Mouse (Mus musculus) hindbrain, embryonic 13.5 days (tissue): ENCODE measurements around the gene Ppp1r1a. TPM values are rescaled to one million over a fixed set of nuclear protein-coding genes. Genes with fewer than 3 reads are reported as not detected.

Experiments used
- ATAC-seq: fragments of 200-750 bp; cut with Nextera tagmentation; 2 replicates; pipeline ENCODE4 v1.8.0; 2017; ENCODE audit warnings: moderate TSS enrichment; ENCODE audit not compliant: low FRiP score
- H3K27ac ChIP-seq: fragments of 300-500 bp; sonication (generic); 2 replicates; pipeline ENCODE4 v1.5.1; 2015; ENCODE audit warnings: inconsistent platforms, mild to moderate bottlenecking, moderate library complexity
- H3K27me3 ChIP-seq: fragments of 300-500 bp; sonication (generic); 2 replicates; pipeline ENCODE4 v1.6.1; 2015; ENCODE audit warnings: mild to moderate bottlenecking, inconsistent platforms
- H3K36me3 ChIP-seq: fragments of 300-500 bp; sonication (generic); 2 replicates; pipeline ENCODE4 v1.6.1; 2015; ENCODE audit warnings: mild to moderate bottlenecking, inconsistent platforms
- H3K4me1 ChIP-seq: fragments of 300-500 bp; sonication (generic); replicated peaks from 2 replicates; pipeline ENCODE4 v1.6.1; 2015; ENCODE audit warnings: inconsistent platforms
- H3K4me2 ChIP-seq: fragments of 300-500 bp; sonication (generic); 2 replicates; pipeline ENCODE4 v1.6.1; 2015; ENCODE audit warnings: inconsistent platforms, mild to moderate bottlenecking, moderate library complexity
- H3K4me3 ChIP-seq: fragments of 300-500 bp; sonication (generic); 2 replicates; pipeline ENCODE4 v1.5.1; 2015; ENCODE audit warnings: mild to moderate bottlenecking, inconsistent platforms
- H3K9ac ChIP-seq: fragments of 300-500 bp; sonication (generic); 2 replicates; pipeline ENCODE4 v1.6.1; 2015; ENCODE audit warnings: mild to moderate bottlenecking, inconsistent platforms
- H3K9me3 ChIP-seq: fragments of 300-500 bp; sonication (generic); 2 replicates; pipeline ENCODE4 v1.6.1; 2016; ENCODE audit warnings: inconsistent platforms
- WGBS: fragments of 180-500 bp; shearing (Covaris S2); methylation state at CpG from one replicate; pipeline ENCODE4 v1.1.7; 2015; 5-methylcytosine and 5-hydroxymethylcytosine counted together
- polyA plus RNA-seq: library from polyadenylated mRNA; unstranded; fragments of >200 nt; fragmentation: Nextera tagmentation; extraction: Ambion mirVana; gene quantifications from 2 replicates; pipeline ENCODE4 v1.2.1, GENCODE M21; 2015

Gene Ppp1r1a
- polyA plus RNA-seq, 1 experiment from 2014 or later: 101 TPM

DNA sequence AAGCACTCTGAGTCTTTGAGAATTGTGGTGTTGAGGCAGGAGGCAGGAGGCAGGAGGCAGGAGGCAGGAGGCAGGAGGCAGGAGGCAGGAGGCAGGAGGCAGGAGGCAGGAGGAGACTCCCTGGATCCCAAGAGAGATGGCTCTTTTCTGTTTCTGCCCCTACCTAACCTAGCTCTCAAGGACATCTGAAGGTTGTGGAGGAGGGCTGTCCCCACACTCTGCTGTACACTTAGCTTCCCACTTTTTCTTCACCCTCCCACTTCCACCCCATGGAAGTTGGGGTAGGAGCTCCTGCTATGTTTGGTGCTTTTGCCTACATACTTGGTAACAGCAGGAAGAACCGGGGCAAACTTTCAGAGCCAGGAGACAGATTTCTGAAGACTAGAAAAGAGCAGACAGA, 2.0 kb downstream of the Ppp1r1a start:
- Histone ChIP-seq H3K9me3 (no peaks in the 10 kb centered on the region), H3K27me3 (peaks cover 7% of the 10 kb centered on the region; the same call in 1 of the 2 replicates), H3K36me3 (peaks cover 7% of the 10 kb centered on the region; the same call in 1 of the 2 replicates), H3K27ac (no peak overlapping the region), H3K4me2 (no peak overlapping the region), H3K4me1 (peaks cover 49% of the 10 kb centered on the region), H3K9ac (no peak overlapping the region), H3K4me3 (no peak overlapping the region)
- WGBS: 75% methylated on average over 1 of the region's 1 CpGs
- ATAC-seq: no peak

DNA sequence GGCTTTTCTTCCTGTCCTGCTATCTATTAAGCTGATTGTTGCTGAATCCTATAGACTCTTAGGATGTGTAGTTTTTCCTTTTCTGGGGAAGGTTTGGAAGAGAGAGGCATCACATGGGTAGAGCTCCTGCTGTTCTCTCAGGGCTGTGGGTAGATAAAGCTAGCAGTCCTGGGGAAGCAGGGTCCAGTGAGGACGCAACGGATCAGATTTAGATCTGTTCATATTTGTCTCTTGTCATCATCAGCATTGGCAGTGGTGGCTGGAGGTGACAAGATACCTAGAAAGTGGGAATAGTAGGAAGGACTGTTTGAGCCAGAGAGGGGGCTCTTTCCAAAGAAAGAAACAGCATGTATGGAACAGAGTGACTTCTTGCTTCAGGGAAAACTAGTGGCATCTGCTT, 2.8 kb downstream of the Ppp1r1a start:
- no peak overlapping the region for H3K4me2 ChIP-seq
- no peak overlapping the region for H3K27ac ChIP-seq
- ATAC-seq: no peak
- H3K36me3 ChIP-seq: peaks cover 7% of the 10 kb centered on the region; the same call in 1 of the 2 replicates
- peaks cover 7% of the 10 kb centered on the region; the same call in 1 of the 2 replicates for H3K27me3 ChIP-seq
- H3K4me3 ChIP-seq: no peak overlapping the region
- H3K9me3 ChIP-seq: no peaks in the 10 kb centered on the region
- 81% methylated on average over 2 of the region's 2 CpGs for WGBS
- peaks cover 49% of the 10 kb centered on the region for H3K4me1 ChIP-seq
- no peak overlapping the region for H3K9ac ChIP-seq

DNA sequence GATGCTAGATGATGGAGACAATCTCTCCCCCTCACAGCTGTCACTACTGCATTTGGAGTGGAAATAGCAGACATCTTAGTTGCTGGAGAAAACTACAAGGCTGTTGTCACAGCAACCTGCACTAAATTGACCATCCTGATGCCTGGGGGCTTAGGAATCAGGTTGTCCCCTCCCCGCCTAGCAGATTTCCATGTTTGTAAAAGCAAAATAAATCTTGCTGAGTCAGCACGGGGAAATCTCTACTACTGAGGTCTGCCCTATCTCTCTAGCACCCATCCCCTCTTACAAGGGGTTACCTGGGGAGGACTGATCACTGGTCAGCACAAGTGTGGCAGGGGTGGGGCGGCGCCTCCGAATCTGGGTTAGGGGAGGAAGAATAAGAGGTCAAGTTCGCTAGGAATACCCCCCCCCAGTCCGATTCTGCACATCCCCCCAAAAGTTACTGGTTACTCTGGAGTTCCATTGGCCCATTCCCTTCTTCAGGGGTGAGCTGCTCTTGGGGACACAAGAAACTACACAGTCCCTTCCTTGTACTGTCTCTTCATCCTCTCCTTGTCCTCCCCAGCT, 3.7 kb downstream of the Ppp1r1a start:
- WGBS: 90% methylated on average over 7 of the region's 7 CpGs
- no peak for ATAC-seq
- Histone ChIP-seq H3K27me3 (peaks cover 7% of the 10 kb centered on the region; the same call in 1 of the 2 replicates), H3K27ac (no peak overlapping the region), H3K9me3 (no peaks in the 10 kb centered on the region), H3K9ac (no peak overlapping the region), H3K36me3 (peaks cover 13% of the 10 kb centered on the region), H3K4me3 (no peak overlapping the region), H3K4me2 (no peak overlapping the region), H3K4me1 (peaks cover 53% of the 10 kb centered on the region)

DNA sequence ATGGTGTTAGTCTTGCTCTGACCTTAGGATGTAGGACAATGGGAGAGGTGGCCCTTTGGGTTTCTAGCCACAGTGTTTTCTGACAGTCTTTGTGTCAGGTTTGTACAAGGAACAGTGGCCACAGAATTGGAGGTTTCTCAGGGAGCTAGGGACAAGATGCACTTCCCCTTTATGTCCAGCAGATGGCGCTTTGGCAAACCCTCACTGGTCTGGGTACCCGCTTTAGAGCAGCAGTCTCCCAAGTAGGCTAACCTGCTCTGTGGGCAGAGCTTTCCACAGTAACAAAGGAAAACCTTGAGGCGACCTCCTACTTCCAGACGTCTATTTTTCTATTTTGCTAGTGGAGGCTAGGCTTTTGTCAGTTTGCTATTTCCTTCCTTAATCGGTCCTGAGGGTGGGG, 7.4 kb downstream of the Ppp1r1a start:
- H3K4me3 ChIP-seq: no peak overlapping the region
- peak overlapping the region; percentile 82 for H3K27ac ChIP-seq
- H3K4me2 ChIP-seq: no peak overlapping the region
- no peaks in the 10 kb centered on the region for H3K27me3 ChIP-seq
- 7% methylated on average over 5 of the region's 5 CpGs for WGBS
- H3K36me3 ChIP-seq: peaks cover 50% of the 10 kb centered on the region
- peak; percentile 75 for ATAC-seq
- peak overlapping the region; percentile 9; the same call in 1 of the 2 replicates for H3K9ac ChIP-seq
- peaks cover 22% of the 10 kb centered on the region for H3K4me1 ChIP-seq
- no peaks in the 10 kb centered on the region for H3K9me3 ChIP-seq

DNA sequence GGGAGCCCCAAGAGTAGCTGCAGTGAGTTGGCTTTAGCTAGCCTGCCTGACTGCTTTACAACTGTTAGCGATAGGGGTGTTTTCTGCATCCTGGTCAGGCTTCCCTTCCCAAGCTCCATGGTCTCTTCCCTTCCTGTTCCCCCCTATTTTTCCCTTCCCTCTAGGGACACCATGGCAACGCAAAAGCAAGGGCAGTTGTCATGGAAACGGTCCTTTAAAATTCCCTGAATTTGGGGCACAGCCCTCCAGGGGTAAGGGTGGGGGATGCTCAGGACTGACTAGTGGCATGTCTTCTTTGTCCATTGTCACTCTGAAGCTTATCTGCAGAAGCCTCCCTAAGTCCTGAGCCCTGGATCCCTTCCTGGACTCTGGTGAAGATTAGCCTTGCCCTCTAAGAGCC, 14.6 kb downstream of the Ppp1r1a start:
- Histone ChIP-seq H3K9ac (no peak overlapping the region), H3K9me3 (no peaks in the 10 kb centered on the region), H3K4me1 (peaks cover 46% of the 10 kb centered on the region), H3K4me2 (no peak overlapping the region), H3K27me3 (no peaks in the 10 kb centered on the region), H3K27ac (peak overlapping the region; percentile 27; the same call in 1 of the 2 replicates), H3K36me3 (peaks cover 58% of the 10 kb centered on the region), H3K4me3 (no peak overlapping the region)
- 30% methylated on average over 3 of the region's 3 CpGs for WGBS
- no peak for ATAC-seq

DNA sequence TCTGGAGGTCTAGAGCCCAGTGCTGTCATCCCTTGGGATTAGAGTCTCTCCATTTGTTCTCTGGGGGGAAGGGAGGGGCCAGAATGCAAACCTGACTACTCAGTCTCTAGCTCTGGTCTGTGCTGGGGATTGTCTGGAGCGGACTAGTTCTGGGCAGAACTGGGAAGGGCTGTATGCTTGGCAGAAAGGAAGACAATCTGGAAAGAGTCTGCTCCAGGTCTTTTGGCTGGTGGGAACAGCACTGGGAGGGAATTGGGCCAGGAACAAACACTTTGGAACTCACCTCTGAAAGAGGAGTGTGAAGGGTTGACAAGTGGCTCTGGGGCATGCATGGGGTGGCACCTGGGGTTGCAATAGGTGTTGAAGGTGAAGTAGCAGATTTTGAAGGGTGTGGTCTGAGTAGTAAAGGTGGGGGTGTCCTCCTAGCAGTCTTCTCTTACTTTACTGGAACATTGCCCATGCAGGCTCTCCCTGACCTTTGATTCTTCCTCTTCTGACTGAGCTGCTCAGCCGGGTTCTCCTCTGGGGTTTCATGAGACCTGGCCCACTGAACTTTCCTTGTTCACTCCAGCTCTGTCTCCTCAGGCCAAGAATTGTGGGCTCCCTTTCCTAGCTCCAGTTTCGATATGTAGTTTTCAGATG, 15.2 kb downstream of the Ppp1r1a start:
- WGBS: 68% methylated on average over 3 of the region's 3 CpGs
- Histone ChIP-seq H3K9me3 (no peaks in the 10 kb centered on the region), H3K4me3 (no peak overlapping the region), H3K9ac (no peak overlapping the region), H3K36me3 (peaks cover 52% of the 10 kb centered on the region), H3K27me3 (no peaks in the 10 kb centered on the region), H3K27ac (peak overlapping the region; percentile 27; the same call in 1 of the 2 replicates), H3K4me1 (peaks cover 52% of the 10 kb centered on the region), H3K4me2 (no peak overlapping the region)
- no peak for ATAC-seq

DNA sequence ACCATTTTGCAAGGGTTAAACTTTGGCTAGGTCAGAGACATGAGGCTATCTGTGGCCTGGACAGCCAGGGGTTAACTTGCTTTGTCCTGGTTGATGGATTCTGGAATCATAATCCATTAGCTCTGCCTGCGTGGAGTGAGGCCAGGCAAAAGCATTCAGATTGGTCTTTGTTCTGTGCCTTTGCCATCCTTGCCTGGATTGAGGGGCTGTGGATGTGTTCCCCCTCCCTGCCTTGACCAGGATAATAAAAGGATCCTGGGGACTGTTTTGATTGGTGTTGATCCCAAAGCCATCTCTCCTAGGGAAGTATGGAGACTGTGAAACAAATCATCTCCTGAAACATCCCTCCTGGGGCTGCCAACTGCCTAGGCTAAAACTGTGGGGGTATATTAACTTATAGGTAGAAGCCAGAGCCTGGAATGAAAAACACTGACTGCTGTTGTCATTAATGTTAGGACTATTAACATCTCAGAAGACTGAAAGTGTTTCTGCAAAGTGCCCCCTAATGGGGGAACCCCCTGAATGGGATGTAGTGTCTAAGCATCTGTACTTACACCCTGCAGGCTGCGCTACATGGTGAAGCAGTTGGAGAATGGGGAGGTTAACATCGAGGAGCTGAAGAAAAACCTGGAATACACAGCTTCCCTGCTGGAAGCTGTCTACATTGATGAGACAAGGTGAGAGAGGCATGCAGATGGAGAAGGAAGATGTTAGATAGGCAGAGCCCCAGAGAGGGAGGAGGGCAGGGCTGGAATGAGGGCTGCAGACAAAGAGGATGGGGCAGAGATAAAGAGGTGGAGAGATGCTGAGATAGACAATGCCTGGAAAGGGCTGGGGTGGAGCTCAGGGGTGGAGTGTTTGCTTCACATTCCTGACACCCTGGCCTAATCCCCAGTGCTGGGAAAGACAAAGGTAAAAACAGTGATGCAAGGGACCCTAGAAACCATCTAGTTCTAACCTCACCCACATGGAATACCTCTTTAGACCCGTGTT, 18.1 kb downstream of the Ppp1r1a start:
- Histone ChIP-seq H3K4me2 (peak overlapping the region; percentile 40), H3K4me1 (peaks cover 76% of the 10 kb centered on the region), H3K27ac (peak overlapping the region; percentile 95), H3K9ac (peak overlapping the region; percentile 60), H3K36me3 (peaks cover 23% of the 10 kb centered on the region), H3K27me3 (no peaks in the 10 kb centered on the region), H3K4me3 (no peak overlapping the region), H3K9me3 (no peaks in the 10 kb centered on the region)
- peak; percentile 72 for ATAC-seq
- 9% methylated on average over 4 of the region's 4 CpGs for WGBS

DNA sequence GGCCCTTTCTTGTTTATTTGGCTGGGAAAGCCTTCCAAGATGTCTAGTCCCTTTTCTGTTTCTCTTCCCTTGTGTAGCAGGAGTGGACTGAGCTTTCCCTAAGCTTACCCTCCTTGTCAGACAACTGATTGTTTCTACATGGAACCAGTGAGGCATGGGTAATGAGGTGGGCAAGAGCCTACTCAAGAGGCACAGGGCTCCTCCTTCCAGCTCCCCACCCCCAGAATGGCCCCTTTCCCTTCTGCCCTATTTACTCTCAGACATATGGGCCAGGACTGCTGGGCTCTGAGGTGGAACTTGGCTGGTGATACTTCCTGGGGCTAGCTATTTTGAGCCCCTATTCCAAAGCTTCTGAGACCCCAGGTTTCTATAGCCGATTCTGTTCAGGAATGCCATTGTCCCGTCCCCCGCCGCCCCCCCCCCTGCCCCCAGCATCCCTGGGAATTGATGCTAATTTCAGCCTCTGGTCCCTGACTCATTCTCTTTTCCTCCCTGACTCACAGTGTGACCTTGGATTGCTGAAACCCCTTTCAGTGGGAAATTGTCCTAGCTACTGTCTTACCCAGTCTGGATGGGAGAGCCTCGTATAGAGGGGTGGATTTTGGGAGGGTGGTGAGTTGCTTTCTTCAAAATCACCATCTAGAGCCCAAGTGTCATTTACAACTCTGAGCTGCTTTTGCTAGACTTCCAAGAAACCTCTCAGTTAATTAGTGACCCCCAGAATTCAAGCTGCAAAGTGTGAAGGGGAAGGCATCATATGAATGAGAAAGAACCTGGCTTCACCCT, 19.0 kb downstream of the Ppp1r1a start:
- H3K27ac ChIP-seq: peak overlapping the region; percentile 95
- H3K4me3 ChIP-seq: no peak overlapping the region
- H3K4me2 ChIP-seq: peak overlapping the region; percentile 40; the same call in 1 of the 2 replicates
- 0% methylated on average over 4 of the region's 5 CpGs for WGBS
- no peaks in the 10 kb centered on the region for H3K27me3 ChIP-seq
- H3K4me1 ChIP-seq: peaks cover 83% of the 10 kb centered on the region
- ATAC-seq: peak; percentile 74
- H3K9me3 ChIP-seq: no peaks in the 10 kb centered on the region
- peak overlapping the region; percentile 6 for H3K9ac ChIP-seq
- H3K36me3 ChIP-seq: peaks cover 15% of the 10 kb centered on the region

DNA sequence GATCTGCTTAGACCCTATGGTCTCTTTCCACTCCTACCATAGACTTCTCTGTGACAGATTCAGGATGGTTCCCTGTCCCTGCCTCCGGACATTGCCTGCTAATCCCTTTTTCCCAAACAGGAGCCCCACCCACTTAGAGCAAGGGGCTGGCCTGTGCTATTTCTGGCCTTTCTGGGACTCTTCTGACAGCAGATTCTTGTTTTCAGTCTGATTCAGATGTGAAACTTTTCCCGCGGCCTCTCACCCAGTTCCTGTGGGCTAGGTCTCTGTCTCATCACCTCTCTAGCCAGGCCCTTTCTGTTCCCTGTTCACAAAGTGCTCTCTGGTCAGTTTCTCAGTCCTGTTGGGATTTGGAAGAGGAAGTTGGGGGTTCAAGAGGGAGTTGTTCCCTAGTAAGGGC, 22.9 kb downstream of the Ppp1r1a start:
- Histone ChIP-seq H3K4me3 (peak overlapping the region; percentile 35), H3K4me1 (peaks cover 77% of the 10 kb centered on the region), H3K27ac (peak overlapping the region; percentile 89), H3K36me3 (no peaks in the 10 kb centered on the region), H3K27me3 (no peaks in the 10 kb centered on the region), H3K4me2 (peak overlapping the region; percentile 55), H3K9ac (peak overlapping the region; percentile 70), H3K9me3 (no peaks in the 10 kb centered on the region)
- 44% methylated on average over 3 of the region's 3 CpGs for WGBS
- ATAC-seq: no peak

DNA sequence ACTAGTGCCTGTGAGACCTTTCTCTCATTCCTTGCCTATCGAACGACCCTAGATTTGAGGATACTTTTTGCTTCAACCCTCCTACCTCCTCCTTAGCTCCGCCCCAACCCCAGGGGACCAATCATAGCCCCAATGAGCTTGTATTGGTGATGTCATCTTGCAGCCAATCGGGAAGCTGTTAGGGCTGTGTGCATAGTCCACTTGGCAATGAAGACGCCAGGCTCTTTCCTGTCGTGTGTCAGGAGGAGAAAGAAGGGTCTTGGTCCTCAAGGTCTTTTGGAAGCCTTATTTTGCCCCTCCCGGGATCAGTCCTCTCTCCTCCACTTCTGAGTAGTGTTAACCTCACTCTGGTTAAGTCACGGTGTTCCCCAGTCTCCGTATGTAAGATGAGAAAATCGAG, 23.7 kb downstream of the Ppp1r1a start:
- peak; percentile 91 for ATAC-seq
- no peaks in the 10 kb centered on the region for H3K9me3 ChIP-seq
- H3K27ac ChIP-seq: peak overlapping the region; percentile 89
- H3K4me2 ChIP-seq: peak overlapping the region; percentile 55
- H3K9ac ChIP-seq: peak overlapping the region; percentile 70
- no peaks in the 10 kb centered on the region for H3K27me3 ChIP-seq
- H3K4me3 ChIP-seq: peak overlapping the region; percentile 35
- H3K4me1 ChIP-seq: peaks cover 77% of the 10 kb centered on the region
- WGBS: 3% methylated on average over 10 of the region's 10 CpGs
- H3K36me3 ChIP-seq: no peaks in the 10 kb centered on the region

DNA sequence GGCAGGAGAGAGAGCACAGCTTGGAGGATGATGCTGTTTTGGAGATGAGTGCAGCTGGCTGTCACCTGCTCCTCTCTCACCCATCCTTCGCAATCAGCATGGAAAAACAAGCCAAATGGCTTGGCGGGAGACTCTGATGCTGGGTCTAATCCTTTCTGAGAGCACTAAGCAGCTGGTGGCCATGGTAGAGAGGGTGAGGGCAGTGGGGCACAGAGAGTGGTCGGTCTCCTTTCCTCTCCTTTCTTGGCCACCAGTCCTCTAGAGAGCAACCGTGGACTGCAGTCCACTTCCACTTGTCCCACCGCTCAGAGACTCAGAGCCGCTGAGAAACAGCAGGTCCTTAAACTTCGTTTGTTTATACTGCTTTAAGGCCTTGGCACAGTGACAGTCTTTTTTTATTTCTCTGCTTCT, 24.2 kb downstream of the Ppp1r1a start:
- peak overlapping the region; percentile 89 for H3K27ac ChIP-seq
- WGBS: 8% methylated on average over 7 of the region's 7 CpGs
- peaks cover 76% of the 10 kb centered on the region for H3K4me1 ChIP-seq
- no peaks in the 10 kb centered on the region for H3K27me3 ChIP-seq
- no peaks in the 10 kb centered on the region for H3K9me3 ChIP-seq
- H3K36me3 ChIP-seq: no peaks in the 10 kb centered on the region
- ATAC-seq: peak; percentile 46
- peak overlapping the region; percentile 55 for H3K4me2 ChIP-seq
- peak overlapping the region; percentile 35; the same call in 1 of the 2 replicates for H3K4me3 ChIP-seq
- no peak overlapping the region for H3K9ac ChIP-seq
